Mouse (Mus musculus) gastrocnemius, postnatal 14 days (tissue): ENCODE results near the gene Synrg. TPM values are rescaled to one million over a fixed set of nuclear protein-coding genes. Genes with fewer than 3 reads are reported as not detected.

ENCODE experiments used
- DNase-seq: peaks from one replicate; pipeline ENCODE4 v3.0.0; 2021; ENCODE audit warnings: mixed read lengths
- intact Hi-C: fragments of 180-260 bp; cut with DNase I; formaldehyde crosslinking; loops from one replicate; pipeline ENCODE4 v1.15.1; 2025; ENCODE audit warnings: low total_unique reads
- long read RNA-seq, 2 experiments: library from polyadenylated mRNA; stranded (forward); transcript quantifications; one replicate each; pipeline ENCODE4 v2.0.0; 2021
- total RNA-seq, 2 experiments: library from RNA; stranded (reverse); gene quantifications; 2 replicates each; pipeline ENCODE4 v1.2.3; 2021

The Synrg gene
- total RNA-seq, result 10 to 100 TPM; 31.2 to 31.6 TPM
- long read RNA-seq, experiment 1, transcript Synrg-207 (23 exons, 3,990 nt), result major isoform, 5 of 25 reads
- long read RNA-seq, experiment 1, partial matches to known transcripts, result 4 of 25 reads
- long read RNA-seq, experiment 1, other reads (novel, unspliced or antisense), result 16 of 25 reads
- long read RNA-seq, experiment 2, partial matches to known transcripts, result 3 of 23 reads
- long read RNA-seq, experiment 2, other reads (novel, unspliced or antisense), result 19 of 23 reads

DNA sequence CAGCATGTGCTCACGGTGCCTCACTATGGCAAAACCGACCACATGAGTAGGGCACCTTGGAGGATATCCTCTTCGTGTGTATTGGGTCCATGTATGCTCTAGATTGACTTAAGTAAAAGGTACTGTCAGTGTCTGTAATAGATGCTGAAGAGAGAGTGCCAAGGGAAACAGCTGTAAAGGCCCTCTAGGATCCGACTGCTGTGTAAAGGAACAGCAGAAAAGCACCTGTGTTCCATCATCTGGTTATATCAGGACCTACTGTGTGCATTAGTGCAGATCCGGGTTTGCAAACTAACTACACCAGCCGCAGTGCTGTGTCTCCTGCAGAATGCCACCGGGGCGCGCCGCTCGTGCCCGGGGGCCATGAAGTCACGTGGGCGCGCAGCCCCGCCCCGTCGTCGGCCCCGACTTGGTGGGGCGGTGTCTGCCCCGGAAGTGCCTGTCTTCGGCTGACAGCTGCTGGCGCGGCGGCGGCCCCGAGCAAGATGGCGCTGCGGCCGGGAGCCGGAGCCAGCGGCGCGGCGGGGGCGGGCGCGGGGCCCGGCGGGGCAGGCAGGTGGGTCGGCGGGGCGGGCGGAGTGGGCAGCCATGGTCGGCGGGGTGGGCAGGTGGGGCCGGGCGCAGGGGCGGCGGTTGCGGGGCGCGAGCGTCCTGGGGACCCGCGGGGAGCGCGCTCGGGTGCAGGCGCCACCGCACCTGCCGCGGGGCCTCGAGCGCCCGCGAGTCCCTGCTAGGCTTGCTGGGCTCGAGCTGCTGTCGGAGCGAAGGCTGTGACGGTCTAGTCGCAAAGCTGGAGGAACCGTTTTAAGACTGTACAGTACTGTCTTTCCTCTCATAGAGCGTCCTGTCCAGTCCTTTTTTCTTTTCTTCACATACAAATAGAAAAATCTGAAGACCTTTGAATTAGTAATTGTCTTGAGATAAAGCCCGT, at the start of gene Synrg:
Synrg (plus strand) TSS at position 438 of the 931 bp plus-strand sequence.
- intact Hi-C loops, result no loop called here
- peak; percentile 93 for DNase-seq

DNA sequence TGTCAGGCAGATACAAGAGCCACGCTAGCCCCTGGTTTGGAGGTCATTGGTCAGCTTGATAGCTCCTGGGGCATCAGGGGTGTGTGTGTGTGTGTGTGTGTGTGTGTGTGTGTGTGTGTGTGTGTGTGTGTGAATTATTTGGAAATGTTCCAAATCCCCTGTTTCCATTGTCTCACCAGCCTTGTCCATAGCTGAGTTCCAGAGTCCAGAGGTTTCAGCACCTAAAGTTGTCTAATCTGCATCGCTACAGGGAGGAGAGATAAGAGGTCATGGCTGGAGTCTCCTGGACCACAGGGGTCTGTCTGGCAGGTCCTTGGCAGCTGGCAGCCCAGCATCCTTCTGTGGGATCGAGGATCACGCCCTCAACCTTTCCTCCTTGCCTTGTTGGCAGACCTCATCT, 49.7 kb upstream of the Synrg start:
- no peak for DNase-seq
- intact Hi-C loops, result no loop called here

DNA sequence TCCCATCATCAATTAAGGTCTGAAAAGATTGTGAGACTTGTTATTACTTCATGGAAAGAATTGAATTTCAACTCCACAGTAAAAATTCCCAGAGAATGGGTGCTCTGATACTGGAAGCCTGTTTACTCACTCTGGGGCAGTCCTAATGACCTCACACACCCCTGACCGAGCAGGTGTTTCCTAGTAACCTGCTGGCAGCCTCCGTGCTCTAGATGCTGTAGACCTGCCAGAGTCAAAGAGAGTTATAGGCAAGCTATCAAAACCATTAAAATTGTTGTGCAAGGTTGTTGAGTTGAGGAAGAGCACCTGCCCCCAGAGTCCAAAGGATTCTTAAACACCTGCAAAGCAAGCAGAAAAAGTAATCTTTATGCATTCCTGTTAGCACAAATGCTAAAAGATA, 41.6 kb upstream of the Synrg start:
- intact Hi-C loops, result no loop called here
- no peak for DNase-seq

DNA sequence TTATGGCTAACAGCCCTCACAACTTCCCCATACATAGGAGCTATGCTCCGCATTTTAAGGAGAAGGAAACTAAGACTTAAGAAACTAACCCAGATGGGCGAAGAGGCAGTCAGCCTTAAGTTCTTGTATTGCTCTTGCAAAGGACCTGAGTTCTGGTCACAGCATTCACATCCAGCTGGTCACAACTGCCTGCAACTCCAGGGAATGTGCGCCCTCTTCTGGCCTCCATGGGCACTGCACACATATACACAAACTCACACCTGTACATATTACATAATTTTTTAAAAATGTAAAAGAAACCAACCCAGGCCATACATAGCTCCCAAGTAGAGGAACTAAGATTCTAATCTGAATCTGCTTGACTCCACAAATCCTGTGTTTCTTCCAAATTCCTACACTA, 37.1 kb upstream of the Synrg start:
- intact Hi-C loops, result no loop called here
- no peak for DNase-seq

DNA sequence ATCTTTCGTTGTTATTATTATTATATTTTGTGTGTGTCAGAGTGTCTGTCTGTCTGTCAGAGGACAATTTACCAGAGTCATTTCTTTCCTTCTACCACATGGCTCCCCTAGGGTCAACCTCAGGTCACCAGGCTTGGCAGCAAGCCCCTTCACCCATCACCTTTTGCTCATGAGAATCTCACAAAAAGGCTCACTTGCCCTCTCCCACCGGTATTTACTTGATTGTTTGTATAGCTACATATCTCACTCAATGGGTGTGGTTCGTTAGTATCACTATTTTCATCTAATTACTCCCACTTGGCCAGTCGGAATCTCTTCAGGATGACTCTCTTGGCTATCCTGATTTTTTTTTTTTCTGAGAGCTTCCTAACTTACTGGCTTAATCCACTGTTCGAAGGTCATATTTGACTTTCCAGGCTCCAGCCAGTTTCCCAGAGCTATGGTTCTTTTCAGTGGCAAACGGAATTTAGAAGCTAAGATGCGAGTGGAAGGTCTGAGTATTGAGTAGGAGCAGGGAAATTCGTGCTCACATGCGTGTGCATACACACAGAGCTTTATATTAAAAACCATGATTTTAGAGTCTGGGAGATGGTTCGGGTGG, 31.6 kb upstream of the Synrg start:
- intact Hi-C loops, result loop anchor here (10.0 kb wide), 2 partner anchors 98 to 128 kb away; no protein-coding TSS in a partner anchor
- no peak for DNase-seq

DNA sequence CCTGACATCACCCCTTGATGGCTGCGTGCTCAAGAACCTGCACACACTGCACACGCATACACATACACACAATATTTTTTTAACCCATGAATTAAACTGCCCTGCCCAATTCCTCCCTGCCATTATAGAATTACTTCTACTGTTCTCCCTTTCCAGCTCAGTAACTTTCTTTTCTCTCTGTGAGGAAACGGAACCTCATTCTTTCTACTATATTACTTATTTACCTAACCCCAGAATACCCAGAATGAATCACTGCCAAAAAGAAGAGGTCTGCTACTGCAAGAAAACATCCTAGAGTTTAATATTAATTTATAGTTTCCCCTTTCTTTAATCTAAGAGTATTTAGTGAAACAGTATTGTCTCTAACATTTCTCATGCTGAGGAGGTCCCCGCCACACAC, 30.9 kb upstream of the Synrg start:
- no peak for DNase-seq
- intact Hi-C loops, result loop anchor here (10.0 kb wide), 2 partner anchors 99 to 129 kb away; no protein-coding TSS in a partner anchor

DNA sequence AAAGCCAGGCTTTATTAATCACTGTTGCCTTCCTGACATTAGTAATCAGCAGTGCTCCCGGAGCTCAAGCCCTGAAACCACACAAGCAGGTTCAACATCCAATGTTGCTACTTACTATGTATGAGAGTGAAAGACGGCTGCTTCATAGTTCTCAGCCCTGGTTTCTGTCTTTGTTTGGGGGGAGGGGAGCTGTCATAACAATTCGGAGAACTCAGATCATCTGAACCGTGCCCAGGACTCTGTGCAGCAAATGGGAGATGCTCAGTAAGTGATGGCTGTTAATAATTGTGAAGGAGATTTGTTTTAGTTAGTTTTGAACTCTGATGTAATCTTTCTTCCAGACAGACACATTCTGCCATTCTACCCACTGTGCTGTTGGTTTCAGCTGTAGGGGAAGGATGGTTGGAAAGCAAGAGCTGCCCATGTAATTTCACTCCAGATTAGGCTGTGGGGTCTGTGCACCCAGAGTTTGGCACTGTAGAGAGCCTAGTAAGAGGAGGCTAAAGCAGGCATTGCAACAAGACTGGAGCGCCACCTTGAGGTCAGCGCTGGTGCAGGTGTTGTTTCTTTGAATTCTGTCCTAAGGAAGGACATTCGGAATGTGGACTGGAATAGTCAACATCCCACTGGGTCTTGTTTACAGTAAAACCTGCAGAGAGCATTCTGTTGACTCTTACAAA, 28.1 kb upstream of the Synrg start:
- peak; percentile 60 for DNase-seq
- intact Hi-C loops, result loop anchor here (10.0 kb wide), 2 partner anchors 101 to 131 kb away; no protein-coding TSS in a partner anchor

DNA sequence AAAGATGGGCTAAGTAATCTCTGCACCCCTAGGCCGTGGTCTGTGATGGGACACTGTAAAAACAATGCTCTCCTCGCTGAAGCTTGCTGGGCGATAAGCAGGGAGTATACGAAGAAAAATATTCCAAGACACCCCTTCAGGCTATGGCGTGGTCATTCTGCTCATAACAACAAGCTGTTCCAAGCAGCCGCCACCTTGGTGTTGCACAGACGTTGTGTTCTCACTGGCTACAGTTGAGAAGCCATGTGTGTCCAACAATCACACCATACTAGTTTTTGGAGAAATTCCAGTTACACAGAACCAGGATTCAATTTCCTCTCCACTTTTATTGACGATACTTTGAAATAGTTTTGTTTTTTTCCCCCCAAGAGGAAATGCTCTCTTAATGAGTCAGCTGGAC, 25.7 kb upstream of the Synrg start:
- intact Hi-C loops, result loop anchor here (10.0 kb wide), 2 partner anchors 104 to 134 kb away; no protein-coding TSS in a partner anchor
- DNase-seq, result no peak

DNA sequence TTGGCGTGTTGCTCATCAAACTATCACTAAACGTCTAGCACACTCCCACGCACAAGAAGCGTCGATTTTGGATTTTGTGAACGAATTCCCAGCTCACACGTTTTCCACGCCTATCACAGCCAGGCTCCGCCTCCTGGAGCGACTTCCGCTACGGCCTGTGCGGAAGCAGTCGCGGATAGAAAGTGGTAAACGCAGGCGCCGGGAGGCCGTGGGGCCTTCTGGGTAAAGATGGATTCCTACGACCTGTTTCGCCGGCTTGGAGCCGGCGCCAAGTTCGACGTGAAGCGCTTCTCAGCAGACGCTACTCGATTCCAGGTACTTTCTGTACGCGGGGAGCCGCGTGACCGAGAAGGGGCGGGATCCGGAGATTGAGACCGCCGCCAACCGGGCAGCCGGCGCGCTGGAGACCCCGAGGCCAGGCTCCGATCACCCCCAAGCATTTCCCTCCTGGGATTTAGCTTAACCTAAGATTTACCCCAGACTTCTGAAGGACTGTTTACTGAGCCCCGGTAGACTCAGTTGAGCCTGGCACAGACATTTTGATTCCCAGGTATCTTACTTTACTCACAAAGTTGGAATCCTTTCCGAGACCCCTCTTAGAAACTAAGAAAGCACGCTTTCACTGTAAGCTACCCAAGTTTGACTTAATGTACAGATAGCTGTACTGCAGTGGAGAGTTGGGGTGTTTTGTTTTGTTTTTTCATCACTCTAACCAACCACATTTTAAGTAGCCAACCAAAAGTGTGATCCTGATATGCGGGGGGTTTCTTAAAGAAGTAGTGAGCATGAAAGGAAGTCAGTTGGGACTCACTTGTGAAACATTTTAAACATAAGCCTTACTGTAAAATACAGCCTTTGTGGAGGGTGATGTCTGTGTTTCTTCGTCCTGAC, 22.0 kb upstream of the Synrg start, which contains the start of gene Ddx52:
Ddx52 (plus strand) TSS at position 113 of the 891 bp plus-strand sequence.
- peak; percentile 89 for DNase-seq
- intact Hi-C loops, result no loop called here

DNA sequence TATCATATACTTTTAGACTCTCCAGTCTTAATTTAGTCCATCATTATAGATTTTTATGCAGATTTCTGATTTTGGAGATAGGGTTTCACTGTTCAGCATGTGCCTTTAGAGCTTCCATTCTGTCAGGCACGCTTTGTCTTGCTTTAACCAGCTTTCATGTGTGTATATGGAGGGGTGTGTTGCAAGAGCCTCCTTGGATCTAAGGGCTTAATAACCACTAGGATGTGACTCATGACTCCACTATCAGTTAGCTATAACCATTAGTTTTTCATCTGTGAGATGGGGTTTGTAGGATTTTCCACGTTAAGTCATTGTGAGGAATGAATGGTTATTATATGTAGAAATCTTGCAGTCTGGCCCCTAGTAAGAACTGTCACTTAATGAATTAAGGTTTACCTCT, 7.4 kb upstream of the Synrg start:
- no peak for DNase-seq
- intact Hi-C loops, result no loop called here

DNA sequence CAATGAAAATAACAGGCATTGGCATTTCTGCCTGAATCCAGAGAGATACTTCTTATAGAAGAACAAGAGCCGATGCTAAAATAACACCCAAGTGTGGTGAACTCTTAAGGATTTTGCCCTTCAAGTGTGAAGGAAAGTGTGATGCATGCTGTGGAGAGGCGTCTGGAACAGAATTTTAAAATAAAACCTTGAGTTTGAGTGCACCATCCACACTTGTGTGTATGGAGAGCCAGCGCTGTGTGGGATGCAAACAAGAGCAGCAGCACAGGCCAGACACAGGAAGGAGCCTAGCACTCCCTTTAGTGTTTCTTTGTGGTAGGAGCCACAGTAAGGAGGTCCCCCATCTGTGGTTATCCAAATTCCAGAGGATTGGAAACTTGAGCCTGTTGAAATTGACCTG, 2.2 kb upstream of the Synrg start:
- intact Hi-C loops, result no loop called here
- no peak for DNase-seq

DNA sequence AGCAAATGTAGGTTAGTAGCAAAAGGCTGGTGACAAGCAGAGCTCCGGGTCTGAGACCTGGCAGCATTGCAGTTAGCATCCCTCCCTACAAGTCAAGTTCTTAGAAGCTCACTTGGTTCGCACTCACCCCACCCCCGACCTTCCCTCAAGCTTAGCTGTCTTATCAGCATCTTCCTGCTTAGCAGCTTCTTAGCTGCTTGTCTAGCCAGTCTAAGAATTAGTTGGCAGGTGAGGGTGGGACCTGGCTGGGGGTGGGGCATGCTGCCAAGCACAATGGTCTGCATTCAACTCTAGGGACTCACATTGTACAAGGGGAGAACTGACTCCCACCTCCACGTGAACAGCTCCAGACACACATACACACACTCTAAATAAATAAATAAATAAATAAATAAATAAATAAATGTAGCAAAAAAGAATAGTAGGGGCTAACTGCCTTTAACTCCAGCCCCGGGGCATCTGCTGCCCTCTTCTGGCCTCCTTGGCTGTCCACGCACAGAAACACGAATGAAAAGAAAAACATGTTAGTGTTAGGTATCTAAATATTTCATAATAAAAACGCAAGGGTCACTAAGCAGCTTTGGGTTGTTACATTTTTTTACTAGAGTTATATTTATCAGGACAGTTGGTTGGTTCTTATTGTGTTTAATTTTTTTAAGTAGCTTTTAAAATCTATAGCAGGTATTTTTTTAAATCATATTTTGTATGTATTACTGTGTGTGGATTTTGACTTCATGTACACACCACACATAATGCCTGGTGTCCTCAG, 3.4 kb downstream of the Synrg start:
- DNase-seq, result no peak

DNA sequence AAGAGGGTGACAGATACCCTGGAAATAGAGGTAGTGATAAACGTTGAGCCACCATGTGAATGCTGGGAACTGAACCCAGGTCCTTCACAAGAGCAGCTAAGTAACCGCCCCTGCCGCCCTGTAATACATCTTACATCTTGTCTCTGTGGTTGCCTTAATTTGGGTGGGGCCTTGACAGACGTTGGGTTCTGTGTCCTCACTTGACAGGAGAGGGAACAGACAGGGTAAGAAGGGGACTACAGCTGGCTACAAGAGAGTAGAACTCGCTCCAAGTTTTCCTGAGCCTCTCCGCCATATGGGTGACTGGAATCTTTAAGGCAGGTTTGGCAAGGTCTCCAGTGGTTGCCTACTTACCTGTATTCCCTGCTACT, 4.0 kb downstream of the Synrg start:
- no peak for DNase-seq
- intact Hi-C loops, result no loop called here

More for the DNA sequence above, 3.4 kb downstream of the Synrg start:
- intact Hi-C loops, result no loop called here

DNA sequence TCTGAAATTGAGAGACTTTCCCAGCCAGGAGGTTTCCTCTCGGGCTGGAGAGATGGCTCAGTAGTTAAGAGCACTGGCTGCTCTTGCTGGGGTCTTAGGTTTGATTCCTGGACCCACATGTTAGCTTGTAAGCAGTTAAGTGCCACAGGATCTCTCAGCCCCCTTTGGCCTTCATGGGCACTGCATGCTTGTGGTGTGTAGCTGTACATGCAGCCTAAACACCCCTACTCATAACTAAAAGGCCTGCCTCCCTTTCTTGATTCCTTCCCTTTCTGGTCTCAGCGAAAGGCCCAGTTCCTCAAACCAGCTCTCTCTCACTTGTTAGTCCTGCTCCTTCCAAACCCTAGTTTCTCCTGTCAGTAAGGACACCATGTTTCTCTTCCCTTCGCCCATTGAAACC, 4.8 kb downstream of the Synrg start:
- no peak for DNase-seq
- intact Hi-C loops, result no loop called here

DNA sequence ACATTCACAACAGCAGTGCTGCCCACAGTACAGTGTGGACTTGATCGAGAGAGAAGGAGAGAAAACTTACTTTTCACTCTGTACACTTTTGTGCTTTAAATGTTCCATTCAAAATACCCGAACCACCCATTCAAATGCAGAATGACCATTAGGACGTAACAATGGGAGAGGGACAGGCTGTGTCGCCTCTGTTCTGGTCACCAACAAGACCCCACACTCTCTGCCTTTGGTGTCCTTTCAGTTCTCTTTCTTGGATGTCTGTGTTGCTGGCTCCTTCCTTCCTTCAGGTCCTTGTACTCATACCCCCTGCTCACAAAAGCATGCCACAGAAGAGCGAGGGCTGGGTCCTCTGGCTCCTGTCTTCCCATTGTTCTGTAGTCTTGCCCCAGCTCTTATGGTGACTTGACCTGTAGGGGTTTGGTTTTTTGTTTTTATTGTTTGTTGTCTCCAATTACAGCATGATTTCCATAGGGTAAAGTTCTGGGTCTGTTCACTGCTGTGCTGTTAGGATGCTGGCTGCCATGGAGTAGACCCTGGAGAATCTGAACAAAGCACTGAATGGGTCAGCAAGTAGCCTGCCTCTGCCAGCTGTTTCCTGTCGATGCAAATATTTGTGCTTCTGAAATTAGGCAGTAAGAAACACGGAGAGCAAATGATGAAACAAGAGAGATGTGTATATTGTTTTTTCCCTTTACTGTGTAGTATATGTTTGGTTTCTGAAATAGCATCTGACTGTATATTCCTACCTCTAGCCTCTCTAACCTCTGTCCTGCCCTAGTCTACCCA, 10.5 kb downstream of the Synrg start:
- DNase-seq, result no peak
- intact Hi-C loops, result no loop called here

DNA sequence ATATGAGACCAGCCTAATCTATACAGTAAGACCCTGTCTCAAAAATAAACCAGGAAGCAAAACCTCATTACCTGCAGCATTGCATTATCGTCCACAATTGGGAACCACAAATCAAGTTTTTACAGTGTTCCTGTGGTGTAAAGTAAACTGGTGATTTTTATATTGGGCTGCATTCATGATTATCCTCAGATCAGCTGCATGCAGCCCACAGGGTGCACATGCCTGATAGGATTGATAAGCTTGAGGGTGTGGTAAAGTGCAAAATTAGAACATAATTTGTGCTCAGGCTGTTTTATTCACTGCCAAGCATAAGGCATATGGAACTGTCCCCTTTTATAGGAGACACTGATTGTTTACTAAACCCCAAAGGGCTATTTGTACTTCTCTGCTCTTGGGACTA, 11.3 kb downstream of the Synrg start:
- intact Hi-C loops, result no loop called here
- no peak for DNase-seq

DNA sequence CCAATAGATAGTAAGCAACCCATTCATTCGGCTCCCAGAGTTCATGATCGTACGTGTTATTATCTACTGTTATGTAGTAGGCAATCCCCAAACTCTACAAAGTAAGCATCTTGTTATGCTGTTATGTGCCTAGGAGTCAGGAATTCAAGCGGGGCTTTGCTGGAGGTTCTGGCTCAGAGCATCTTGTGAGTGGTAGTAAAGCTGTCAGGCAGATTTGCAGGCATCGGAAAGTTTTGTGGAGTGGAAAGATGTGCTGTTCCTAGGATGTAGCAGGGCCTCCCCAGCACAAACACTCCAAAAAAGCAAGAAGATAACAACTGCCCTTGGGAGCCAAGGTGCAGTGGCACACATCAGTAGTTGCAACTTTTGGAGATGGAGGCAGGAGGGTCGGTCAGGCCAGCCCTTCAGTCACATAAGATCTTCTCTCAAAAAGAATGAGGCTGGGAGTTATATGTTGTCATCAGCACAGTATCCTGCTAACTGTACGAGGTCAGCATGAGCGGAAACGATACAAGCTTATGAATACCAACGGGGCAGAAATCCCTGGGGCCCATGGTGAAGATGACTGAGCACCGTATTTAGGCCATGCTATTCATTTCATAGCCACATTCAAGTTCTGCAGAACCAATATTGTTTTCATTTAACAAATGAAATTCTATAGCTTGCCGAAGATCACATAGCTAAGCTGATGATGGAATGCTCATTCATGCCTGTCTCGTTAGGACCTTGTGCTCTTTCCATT, 12.2 kb downstream of the Synrg start:
- DNase-seq, result no peak
- intact Hi-C loops, result no loop called here
